ENCODE assay signal across 8 mouse cellular contexts in the genomic region with DNA sequence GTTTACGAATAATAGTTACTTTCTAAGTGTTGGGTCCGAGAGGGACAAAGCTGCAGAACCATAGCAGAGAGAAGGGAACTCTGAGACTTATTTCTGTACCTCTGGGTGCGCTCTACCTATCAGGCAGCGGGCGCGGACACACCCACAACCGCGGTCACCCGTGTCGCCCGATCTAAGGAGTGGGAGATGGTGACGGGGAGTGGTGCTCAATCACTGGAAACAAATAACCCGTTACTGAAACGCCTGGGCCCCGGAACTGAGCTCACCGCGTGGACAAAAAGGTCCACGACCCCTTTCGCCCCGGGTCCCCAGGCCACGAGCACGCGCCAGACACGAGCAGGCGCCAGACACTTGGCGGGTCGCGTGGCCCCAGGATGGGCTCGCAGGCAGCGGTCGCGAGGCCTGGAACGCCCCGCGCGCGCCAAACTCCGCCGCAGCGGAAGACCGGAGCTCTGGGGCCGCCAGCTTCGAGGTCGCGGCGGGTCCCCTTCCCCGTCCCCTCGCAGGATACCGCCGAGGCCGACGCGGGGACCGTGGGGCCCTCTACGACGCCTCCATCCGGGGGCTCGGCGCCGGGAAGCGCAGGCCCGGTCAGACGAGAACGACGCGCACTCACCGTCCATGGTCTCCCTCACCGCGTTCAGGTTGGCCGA. TPM values are rescaled to one million over a fixed set of nuclear protein-coding genes. Genes with fewer than 3 reads are reported as not detected.
DNase-seq lines count a peak whose midpoint lies in the region; ATAC-seq lines count a peak whose summit lies in the region.

No protein-coding gene starts in this region.

- peak; percentile 3 for ATAC-seq in heart, embryonic 16.5 days (replicated peaks; ENCODE audit: extremely low read depth, insufficient read depth, low FRiP score)
- 0 out of 2 replicates have a peak, but pooled peaks have one; percentile 19 for ATAC-seq in liver, embryonic 12.5 days
- ATAC-seq in neural tube, embryonic 12.5 days (ENCODE audit: low FRiP score, low read depth) = peak; percentile 37

- H3K27me3 ChIP-seq in heart, embryonic 16.5 days (ENCODE audit: control insufficient read depth, insufficient read depth, low read length) = no peaks in the 10 kb centered on the region
- H3K27me3 ChIP-seq in liver, embryonic 12.5 days (replicated peaks) = no peaks in the 10 kb centered on the region
- H3K27me3 ChIP-seq in neural tube, embryonic 12.5 days (replicated peaks) = no peaks in the 10 kb centered on the region

- no peaks in the 10 kb centered on the region for H3K9me3 ChIP-seq in heart, embryonic 16.5 days (replicated peaks; ENCODE audit: control insufficient read depth, low read length)
- H3K9me3 ChIP-seq in liver, embryonic 12.5 days (replicated peaks) = no peaks in the 10 kb centered on the region
- no peaks in the 10 kb centered on the region for H3K9me3 ChIP-seq in neural tube, embryonic 12.5 days

- peaks cover 35% of the 10 kb centered on the region for H3K4me1 ChIP-seq in heart, embryonic 16.5 days (ENCODE audit: control insufficient read depth, insufficient read depth, low read length)
- H3K4me1 ChIP-seq in liver, embryonic 12.5 days = peaks cover 53% of the 10 kb centered on the region
- H3K4me1 ChIP-seq in neural tube, embryonic 12.5 days = peaks cover 17% of the 10 kb centered on the region

- peak overlapping the region; percentile 88 for H3K4me2 ChIP-seq in heart, embryonic 16.5 days (ENCODE audit: low read depth, low read length)
- peak overlapping the region; percentile 79 for H3K4me2 ChIP-seq in liver, embryonic 12.5 days
- H3K4me2 ChIP-seq in neural tube, embryonic 12.5 days (replicated peaks) = peak overlapping the region; percentile 64

- peak; percentile 37 for DNase-seq in right cerebral cortex, postnatal 4 days
- DNase-seq in right cerebral cortex, adult 18-20 months = no peak
- peak; percentile 17 for DNase-seq in adipocyte (ENCODE audit: low spot score)
- DNase-seq in layer of hippocampus, postnatal 10 days (ENCODE audit: low spot score in 2 of 2) = no peak
- DNase-seq in thymus, postnatal 36 days = no peak

- H3K36me3 ChIP-seq in heart, embryonic 16.5 days (ENCODE audit: control insufficient read depth, insufficient read depth) = peaks cover 5% of the 10 kb centered on the region
- H3K36me3 ChIP-seq in liver, embryonic 12.5 days = peaks cover 19% of the 10 kb centered on the region
- H3K36me3 ChIP-seq in neural tube, embryonic 12.5 days = no peaks in the 10 kb centered on the region

- under 1% methylated on average over 69 of the region's 70 CpGs for WGBS in heart, embryonic 16.5 days
- WGBS in liver, embryonic 12.5 days (ENCODE audit: insufficient replicate concordance) = under 1% methylated on average over 58 of the region's 70 CpGs
- WGBS in neural tube, embryonic 12.5 days = under 1% methylated on average over 70 of the region's 70 CpGs

- H3K4me3 ChIP-seq in heart, embryonic 16.5 days (ENCODE audit: low read length) = peak overlapping the region; percentile 98
- H3K4me3 ChIP-seq in liver, embryonic 12.5 days = peak overlapping the region; percentile 78
- H3K4me3 ChIP-seq in neural tube, embryonic 12.5 days = peak overlapping the region; percentile 91

- peak overlapping the region; percentile 94 for H3K27ac ChIP-seq in heart, embryonic 16.5 days (ENCODE audit: low read length)
- peak overlapping the region; percentile 97 for H3K27ac ChIP-seq in liver, embryonic 12.5 days
- peak overlapping the region; percentile 70; the same call in 1 of the 2 replicates for H3K27ac ChIP-seq in neural tube, embryonic 12.5 days

- peak overlapping the region; percentile 95 for H3K9ac ChIP-seq in heart, embryonic 16.5 days (ENCODE audit: low read length)
- H3K9ac ChIP-seq in liver, embryonic 12.5 days = peak overlapping the region; percentile 96
- H3K9ac ChIP-seq in neural tube, embryonic 12.5 days = peak overlapping the region; percentile 95

RNA-seq across cellular contexts. Expression of a gene that starts 0.4 kb away (rescaled TPM):
- polyA plus RNA-seq in heart, embryonic 16.5 days (2015; fragmentation: Nextera tagmentation; extraction: Ambion mirVana) = 75.0 and 97.7 TPM in 2 replicates
- 64.6 and 68.3 TPM in 2 replicates for polyA plus RNA-seq in liver, embryonic 12.5 days (2016; fragmentation: Nextera tagmentation; extraction: Ambion mirVana)
- 124 and 128 TPM in 2 replicates for polyA plus RNA-seq in neural tube, embryonic 12.5 days (2016; fragmentation: Nextera tagmentation; extraction: Ambion mirVana)
- 10 to 100 TPM; 50.2 to 51.7 TPM for total RNA-seq in layer of hippocampus, postnatal 10 days (2021)

RNA-seq across cellular contexts. Expression of a gene that starts 0.5 kb away (rescaled TPM):
- 41.5 and 46.1 TPM in 2 replicates for polyA plus RNA-seq in heart, embryonic 16.5 days (2015; fragmentation: Nextera tagmentation; extraction: Ambion mirVana)
- polyA plus RNA-seq in liver, embryonic 12.5 days (2016; fragmentation: Nextera tagmentation; extraction: Ambion mirVana) = 51.5 TPM in 2 replicates
- polyA plus RNA-seq in neural tube, embryonic 12.5 days (2016; fragmentation: Nextera tagmentation; extraction: Ambion mirVana) = 49.3 and 50.9 TPM in 2 replicates
- 1 to 10 TPM; 4.0 to 5.0 TPM for total RNA-seq in layer of hippocampus, postnatal 10 days (2021)

RNA-seq across cellular contexts. Expression of a gene that starts 51.4 kb away (rescaled TPM):
- 4.4 TPM in 1 of 2 replicates, not detected in the other for polyA plus RNA-seq in heart, embryonic 16.5 days (2015; fragmentation: Nextera tagmentation; extraction: Ambion mirVana)
- 1.8 and 3.4 TPM in 2 replicates for polyA plus RNA-seq in liver, embryonic 12.5 days (2016; fragmentation: Nextera tagmentation; extraction: Ambion mirVana)
- polyA plus RNA-seq in neural tube, embryonic 12.5 days (2016; fragmentation: Nextera tagmentation; extraction: Ambion mirVana) = 1.7 TPM in 1 of 2 replicates, not detected in the other
- total RNA-seq in layer of hippocampus, postnatal 10 days (2021) = 1 to 10 TPM; 1.0 to 4.2 TPM

RNA-seq across cellular contexts. Expression of a gene that starts 53.7 kb away (rescaled TPM):
- 12.8 and 15.0 TPM in 2 replicates for polyA plus RNA-seq in heart, embryonic 16.5 days (2015; fragmentation: Nextera tagmentation; extraction: Ambion mirVana)
- polyA plus RNA-seq in liver, embryonic 12.5 days (2016; fragmentation: Nextera tagmentation; extraction: Ambion mirVana) = 9.7 and 11.1 TPM in 2 replicates
- 19.1 and 19.8 TPM in 2 replicates for polyA plus RNA-seq in neural tube, embryonic 12.5 days (2016; fragmentation: Nextera tagmentation; extraction: Ambion mirVana)
- 10 to 100 TPM; 12.7 to 15.4 TPM for total RNA-seq in layer of hippocampus, postnatal 10 days (2021)

RNA-seq across cellular contexts. Expression of a gene that starts 54.1 kb away (rescaled TPM):
- 17.1 and 18.3 TPM in 2 replicates for polyA plus RNA-seq in heart, embryonic 16.5 days (2015; fragmentation: Nextera tagmentation; extraction: Ambion mirVana)
- 32.9 and 33.3 TPM in 2 replicates for polyA plus RNA-seq in liver, embryonic 12.5 days (2016; fragmentation: Nextera tagmentation; extraction: Ambion mirVana)
- 32.1 and 34.9 TPM in 2 replicates for polyA plus RNA-seq in neural tube, embryonic 12.5 days (2016; fragmentation: Nextera tagmentation; extraction: Ambion mirVana)
- 10 to 100 TPM; 28.1 to 29.5 TPM for total RNA-seq in layer of hippocampus, postnatal 10 days (2021)

Comparison
In these comparisons a context has a peak if more than half of its experiments do, and no peak if none do; other contexts are left out.
1. DNase-seq: peak in right cerebral cortex, postnatal 4 days (single experiment) and adipocyte (single experiment); none in right cerebral cortex, adult 18-20 months (single experiment), layer of hippocampus, postnatal 10 days (0 of 2) and thymus, postnatal 36 days (0 of 2).
2. Peak in every context shown above with its lines, with median percentiles within 50 percentile points of each other: ATAC-seq, H3K27ac ChIP-seq, H3K4me2 ChIP-seq, H3K4me3 ChIP-seq and H3K9ac ChIP-seq.